Mouse (Mus musculus) lung, embryonic 16.5 days (tissue): ENCODE measurements at regions not wholly inside any gene's neighbourhood (a gene's known extent, or its start where the extent isn't known, plus 50 kb on each side); places are given as distances from the start of the nearest gene placed in this dataset.

ENCODE experiments used
- ATAC-seq: fragments of 200-750 bp; cut with Nextera tagmentation; 2 replicates; pipeline ENCODE4 v1.8.0; 2017; ENCODE audit warnings: low read depth, mild to moderate bottlenecking, moderate library complexity
- H3K27ac ChIP-seq: fragments of 300-500 bp; sonication (generic); 2 replicates; pipeline ENCODE4 v1.5.1; 2014; ENCODE audit warnings: mild to moderate bottlenecking, control low read depth, low read length
- H3K27me3 ChIP-seq: fragments of 300-500 bp; sonication (generic); 2 replicates; pipeline ENCODE4 v1.6.1; 2014; ENCODE audit warnings: low read depth, low read length, mixed read lengths; ENCODE audit not compliant: control insufficient read depth, insufficient read depth
- H3K36me3 ChIP-seq: fragments of 300-500 bp; sonication (generic); 2 replicates; pipeline ENCODE4 v1.6.1; 2014; ENCODE audit warnings: low read length; ENCODE audit not compliant: control insufficient read depth, insufficient read depth
- H3K4me1 ChIP-seq: fragments of 300-500 bp; sonication (generic); replicated peaks from 2 replicates; pipeline ENCODE4 v1.6.1; 2014; ENCODE audit warnings: low read length, mixed read lengths; ENCODE audit not compliant: control insufficient read depth, insufficient read depth
- H3K4me2 ChIP-seq: fragments of 300-500 bp; sonication (generic); 2 replicates; pipeline ENCODE4 v1.6.1; 2014; ENCODE audit warnings: low read depth, low read length, control low read depth
- H3K4me3 ChIP-seq: fragments of 300-500 bp; sonication (generic); 2 replicates; pipeline ENCODE4 v1.5.1; 2014; ENCODE audit warnings: mild to moderate bottlenecking, low read length, control low read depth
- H3K9ac ChIP-seq: fragments of 300-500 bp; sonication (generic); 2 replicates; pipeline ENCODE4 v1.6.1; 2014; ENCODE audit warnings: low read length, control low read depth
- H3K9me3 ChIP-seq: fragments of 300-500 bp; sonication (generic); 2 replicates; pipeline ENCODE4 v1.6.1; 2016; ENCODE audit warnings: low read length; ENCODE audit not compliant: control insufficient read depth
- WGBS: fragments of 180-500 bp; shearing (Covaris S2); extraction: QIAGEN DNeasy Blood & Tissue Kit; methylation state at CpG from one replicate; pipeline ENCODE4 v1.1.7; 2014; 5-methylcytosine and 5-hydroxymethylcytosine counted together

GRCm38 (mm10) chr2:115211191-115211590 lies 370.3 kb upstream of the BC052040 start:
- H3K9me3 ChIP-seq = no peaks in the 10 kb centered on the region
- H3K4me3 ChIP-seq = no peak overlapping the region
- H3K4me2 ChIP-seq = no peak overlapping the region
- ATAC-seq = no peak
- no peaks in the 10 kb centered on the region for H3K36me3 ChIP-seq
- H3K27me3 ChIP-seq = no peaks in the 10 kb centered on the region
- no peak overlapping the region for H3K27ac ChIP-seq
- H3K4me1 ChIP-seq = no peaks in the 10 kb centered on the region
- H3K9ac ChIP-seq = no peak overlapping the region

- Histone ChIP-seq H3K9me3 (no peaks in the 10 kb centered on the region), H3K4me2 (0 out of 2 replicates have a peak overlapping the region, but pooled peaks have one; percentile 11), H3K36me3 (no peaks in the 10 kb centered on the region), H3K9ac (no peak overlapping the region), H3K4me3 (no peak overlapping the region), H3K4me1 (no peaks in the 10 kb centered on the region), H3K27me3 (no peaks in the 10 kb centered on the region), H3K27ac (peak overlapping the region; percentile 12; the same call in 1 of the 2 replicates)
- no peak for ATAC-seq
- WGBS = 33% methylated on average over 18 of the region's 18 CpGs
Measured at GRCm38 (mm10) chr2:115213181-115213970, 368.1 kb upstream of the BC052040 start.

- Histone ChIP-seq H3K9ac (no peak overlapping the region), H3K27me3 (no peaks in the 10 kb centered on the region), H3K9me3 (no peaks in the 10 kb centered on the region), H3K27ac (peak overlapping the region; percentile 38; the same call in 1 of the 2 replicates), H3K4me3 (no peak overlapping the region), H3K36me3 (no peaks in the 10 kb centered on the region), H3K4me1 (no peaks in the 10 kb centered on the region), H3K4me2 (no peak overlapping the region)
- ATAC-seq = peak; percentile 88
- 43% methylated on average over 6 of the region's 6 CpGs for WGBS
Measured at GRCm38 (mm10) chr2:115214292-115214691, 367.2 kb upstream of the BC052040 start.

- Histone ChIP-seq H3K27me3 (no peaks in the 10 kb centered on the region), H3K9me3 (no peaks in the 10 kb centered on the region), H3K36me3 (no peaks in the 10 kb centered on the region), H3K4me1 (no peaks in the 10 kb centered on the region), H3K4me2 (no peak overlapping the region), H3K4me3 (no peak overlapping the region), H3K9ac (no peak overlapping the region), H3K27ac (no peak overlapping the region)
- ATAC-seq = no peak
- 69% methylated on average over 4 of the region's 4 CpGs for WGBS
Measured at GRCm38 (mm10) chr2:115230041-115230440, 351.5 kb upstream of the BC052040 start.

GRCm38 (mm10) chr2:115247673-115248072 lies 333.8 kb upstream of the BC052040 start:
- Histone ChIP-seq H3K4me1 (peaks cover 5% of the 10 kb centered on the region; the same call in 1 of the 2 replicates), H3K4me2 (no peak overlapping the region), H3K36me3 (no peaks in the 10 kb centered on the region), H3K9me3 (no peaks in the 10 kb centered on the region), H3K9ac (no peak overlapping the region), H3K27me3 (no peaks in the 10 kb centered on the region; the same call in 1 of the 2 replicates), H3K27ac (no peak overlapping the region), H3K4me3 (no peak overlapping the region)
- 54% methylated on average over 4 of the region's 4 CpGs for WGBS
- ATAC-seq = 0 out of 2 replicates have a peak, but pooled peaks have one; percentile 7

GRCm38 (mm10) chr2:115250019-115250807 lies 331.3 kb upstream of the BC052040 start:
- Histone ChIP-seq H3K27ac (peak overlapping the region; percentile 55), H3K9ac (no peak overlapping the region), H3K4me3 (no peak overlapping the region), H3K4me1 (peaks cover 5% of the 10 kb centered on the region; the same call in 1 of the 2 replicates), H3K4me2 (no peak overlapping the region), H3K36me3 (no peaks in the 10 kb centered on the region), H3K27me3 (no peaks in the 10 kb centered on the region; the same call in 1 of the 2 replicates), H3K9me3 (no peaks in the 10 kb centered on the region)
- peak; percentile 89 for ATAC-seq
- WGBS = 33% methylated on average over 5 of the region's 5 CpGs

GRCm38 (mm10) chr2:115257391-115257790 lies 324.1 kb upstream of the BC052040 start:
- Histone ChIP-seq H3K4me1 (no peaks in the 10 kb centered on the region), H3K27me3 (no peaks in the 10 kb centered on the region)
- 80% methylated on average over 2 of the region's 2 CpGs for WGBS

GRCm38 (mm10) chr2:115268247-115268646 lies 313.3 kb upstream of the BC052040 start:
- no peak overlapping the region for H3K4me2 ChIP-seq
- ATAC-seq = no peak
- WGBS = 66% methylated on average over 7 of the region's 7 CpGs
- no peaks in the 10 kb centered on the region for H3K4me1 ChIP-seq
- no peaks in the 10 kb centered on the region for H3K27me3 ChIP-seq
- no peak overlapping the region for H3K9ac ChIP-seq
- H3K4me3 ChIP-seq = no peak overlapping the region
- no peaks in the 10 kb centered on the region for H3K36me3 ChIP-seq
- H3K9me3 ChIP-seq = no peaks in the 10 kb centered on the region
- no peak overlapping the region for H3K27ac ChIP-seq

More at GRCm38 (mm10) chr2:115257391-115257790, 324.1 kb upstream of the BC052040 start:
- H3K9ac ChIP-seq = no peak overlapping the region
- no peak for ATAC-seq
- no peaks in the 10 kb centered on the region for H3K36me3 ChIP-seq
- H3K27ac ChIP-seq = no peak overlapping the region
- no peak overlapping the region for H3K4me3 ChIP-seq
- no peaks in the 10 kb centered on the region for H3K9me3 ChIP-seq
- H3K4me2 ChIP-seq = no peak overlapping the region

GRCm38 (mm10) chr2:115277421-115277820 lies 304.1 kb upstream of the BC052040 start:
- ATAC-seq = no peak
- Histone ChIP-seq H3K4me1 (no peaks in the 10 kb centered on the region), H3K9ac (no peak overlapping the region), H3K27me3 (no peaks in the 10 kb centered on the region), H3K4me3 (no peak overlapping the region), H3K4me2 (no peak overlapping the region), H3K36me3 (no peaks in the 10 kb centered on the region), H3K27ac (no peak overlapping the region), H3K9me3 (no peaks in the 10 kb centered on the region)
- 39% methylated on average over 4 of the region's 4 CpGs for WGBS
